Mouse (Mus musculus): ENCODE results near the gene Crcp.

Crcp gene

DNA sequence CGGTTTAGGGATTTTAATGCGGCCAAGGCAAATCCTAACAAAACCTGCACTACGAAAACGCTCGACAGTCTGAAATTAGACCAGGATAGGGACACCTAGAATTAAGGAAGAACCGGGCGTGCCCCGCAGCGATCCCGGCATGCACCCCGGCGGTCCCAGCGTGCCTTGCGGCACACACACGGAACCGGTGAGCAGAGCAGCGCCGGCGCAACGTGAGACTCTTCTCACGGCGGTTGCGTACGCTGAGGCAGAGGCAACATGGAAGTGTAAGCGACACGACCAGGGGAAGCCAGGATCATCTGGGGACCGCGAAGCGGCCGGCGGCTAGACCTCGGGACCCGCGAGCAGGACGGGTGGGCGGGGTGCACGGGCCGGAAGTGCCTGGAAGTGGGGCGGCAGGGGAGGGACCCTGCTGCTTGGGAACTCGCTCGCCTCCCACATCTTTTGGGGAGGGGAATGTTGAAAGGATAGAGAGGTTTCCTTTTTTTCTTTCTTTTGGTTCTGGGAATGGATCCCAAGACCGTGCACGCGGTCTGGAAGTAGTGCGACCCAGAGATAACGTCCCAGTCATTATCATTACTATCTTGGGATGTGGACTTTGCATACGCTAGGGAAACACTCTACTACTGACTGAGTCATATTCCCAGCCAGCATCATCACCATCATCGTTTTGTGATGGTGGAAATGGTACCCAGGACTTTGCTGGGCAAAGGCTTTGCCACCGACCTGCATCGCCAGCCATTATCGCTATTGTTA is at the start of gene Crcp, which contains the start of gene Asl:
Crcp (plus strand) TSS at position 149 of the 756 bp plus-strand sequence.
Asl (minus strand) TSS at position 106 of the 756 bp plus-strand sequence.
- in situ Hi-C loops (cut with MboI, MseI) = no loop called here

DNA sequence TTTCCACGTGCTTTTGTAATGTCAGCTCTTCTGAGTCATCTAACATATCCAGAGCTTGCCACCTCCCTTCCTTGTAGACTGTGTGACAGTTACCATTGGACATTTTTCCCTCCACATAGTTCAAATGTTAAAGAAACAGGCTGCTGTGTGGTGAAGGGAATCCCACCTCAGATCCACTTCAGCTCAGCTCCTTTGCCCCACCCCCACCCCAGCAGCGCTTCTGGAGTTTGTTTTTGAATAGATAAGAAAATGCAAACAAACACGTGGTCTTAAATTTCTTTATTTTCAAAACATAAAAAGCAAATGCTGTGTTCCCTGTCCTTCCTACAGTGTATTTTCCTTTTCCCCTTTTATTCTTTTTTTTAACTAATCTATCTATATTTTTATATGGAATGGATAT is 48.9 kb upstream of the Crcp start:
- in situ Hi-C loops (cut with MboI, MseI) = no loop called here

DNA sequence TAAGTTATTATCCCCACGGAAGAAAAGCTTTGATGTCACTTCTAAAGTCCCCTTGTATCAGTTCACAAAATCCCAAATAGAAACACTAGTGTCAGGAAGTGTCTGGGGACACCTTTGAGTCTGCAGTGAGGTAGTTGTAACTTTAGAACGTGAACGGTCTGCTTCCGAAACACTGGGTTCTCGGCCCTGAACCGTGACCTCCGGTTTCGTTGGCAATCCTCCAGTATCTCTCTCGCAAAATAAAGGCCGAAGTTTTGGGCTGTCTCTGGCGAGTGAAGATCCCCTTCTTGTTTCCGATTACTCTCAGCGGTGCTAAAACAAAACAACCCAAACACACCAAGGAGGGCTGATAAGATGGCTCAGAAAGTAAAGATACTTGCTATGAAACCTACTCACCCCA is 39.7 kb upstream of the Crcp start:
- in situ Hi-C loops (cut with MboI, MseI) = no loop called here

DNA sequence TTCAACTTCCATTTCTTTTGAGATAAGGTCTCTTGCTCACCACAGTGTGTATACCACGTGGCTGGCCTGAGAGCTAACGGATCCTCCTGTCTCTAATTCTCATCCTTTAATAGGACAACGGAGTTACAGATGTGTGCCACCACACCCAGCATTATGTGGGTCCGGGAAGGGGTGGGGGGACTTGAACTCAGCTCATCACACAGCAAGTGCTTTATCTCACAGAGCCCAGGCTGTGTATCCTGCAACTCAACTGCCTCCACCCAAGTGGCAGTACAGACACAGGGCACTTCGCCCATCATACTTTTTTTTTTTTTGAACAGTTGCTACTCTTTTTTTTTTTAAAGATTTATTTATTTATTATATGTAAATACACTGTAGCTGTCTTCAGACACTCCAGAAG is 37.2 kb upstream of the Crcp start:
- in situ Hi-C loops (cut with MboI, MseI) = no loop called here

DNA sequence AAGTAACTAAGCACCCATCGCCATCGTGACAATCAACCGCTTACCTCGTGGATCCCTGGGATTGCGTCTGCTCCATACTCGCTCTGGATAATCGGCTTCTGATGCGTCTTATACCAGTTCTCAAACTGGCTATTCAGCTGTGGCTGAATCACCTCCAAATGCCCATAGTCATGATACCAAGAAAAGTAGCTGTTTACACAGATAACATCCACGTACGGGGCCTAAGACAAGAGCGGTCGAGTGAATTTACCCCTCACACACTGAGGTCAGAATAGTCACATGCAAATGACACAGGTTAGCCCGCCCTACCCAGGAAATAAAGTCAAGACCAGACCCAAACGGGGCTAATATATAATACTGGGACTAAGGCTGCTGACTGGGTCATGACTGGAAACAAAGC is 35.7 kb upstream of the Crcp start:
- in situ Hi-C loops (cut with MboI, MseI) = no loop called here

DNA sequence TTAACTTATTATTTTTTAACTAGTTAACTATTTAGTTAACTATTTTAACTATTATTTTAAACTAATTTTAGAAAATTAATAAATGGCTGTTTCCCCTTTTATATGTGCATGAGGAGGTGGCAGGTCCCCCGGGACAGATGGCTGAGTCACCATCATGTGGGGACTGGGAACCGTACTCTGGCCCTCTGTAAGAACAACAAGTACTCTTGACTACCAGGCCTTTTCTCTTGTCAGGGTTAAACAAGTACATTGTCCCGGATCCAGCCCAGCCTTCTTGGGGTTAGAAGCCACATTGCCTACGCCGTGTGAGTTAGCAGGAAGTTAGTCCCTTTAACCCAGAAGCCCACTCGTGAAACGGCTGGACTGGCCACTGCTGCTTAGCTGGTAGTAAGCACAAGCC is 34.1 kb upstream of the Crcp start:
- in situ Hi-C loops (cut with MboI, MseI) = no loop called here

DNA sequence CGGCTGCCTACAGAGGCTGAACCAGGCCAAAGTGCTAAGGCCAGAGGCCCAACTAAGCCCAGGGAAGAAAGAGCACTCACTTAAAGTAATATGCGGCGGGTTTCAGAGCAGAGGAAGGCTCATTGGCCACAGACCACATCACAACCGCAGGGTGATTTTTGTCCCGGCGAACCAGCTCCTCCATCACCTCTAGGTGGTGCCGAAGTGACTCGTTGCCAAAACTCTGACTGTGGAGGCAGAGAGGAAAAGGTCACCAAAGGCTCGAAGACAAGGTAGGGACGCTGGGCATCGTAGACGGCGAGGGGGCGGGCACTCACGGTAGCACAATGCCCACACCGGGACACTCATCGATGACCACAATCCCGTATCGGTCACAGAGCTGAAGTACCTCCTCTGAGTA is 31.4 kb upstream of the Crcp start:
- in situ Hi-C loops (cut with MboI, MseI) = no loop called here

DNA sequence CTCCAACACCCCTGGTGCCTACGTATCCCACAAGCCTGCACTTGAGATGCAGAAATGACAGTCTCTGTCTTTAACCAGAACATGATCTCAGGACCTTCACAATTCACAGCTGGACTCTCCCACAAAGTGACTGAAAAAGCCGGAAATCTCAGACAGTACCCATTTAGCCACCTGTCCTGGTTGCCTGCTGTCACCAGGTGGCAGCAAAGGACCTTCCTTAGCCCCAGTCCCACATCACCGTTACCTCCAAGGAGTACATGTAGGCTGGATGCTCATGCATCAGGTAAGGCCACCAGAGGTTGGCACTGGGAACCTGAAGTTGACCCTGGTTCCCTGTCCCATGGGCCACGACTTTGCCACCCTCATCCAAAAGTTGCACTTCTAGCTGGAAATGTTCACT is 30.0 kb upstream of the Crcp start:
- in situ Hi-C loops (cut with MboI, MseI) = no loop called here

DNA sequence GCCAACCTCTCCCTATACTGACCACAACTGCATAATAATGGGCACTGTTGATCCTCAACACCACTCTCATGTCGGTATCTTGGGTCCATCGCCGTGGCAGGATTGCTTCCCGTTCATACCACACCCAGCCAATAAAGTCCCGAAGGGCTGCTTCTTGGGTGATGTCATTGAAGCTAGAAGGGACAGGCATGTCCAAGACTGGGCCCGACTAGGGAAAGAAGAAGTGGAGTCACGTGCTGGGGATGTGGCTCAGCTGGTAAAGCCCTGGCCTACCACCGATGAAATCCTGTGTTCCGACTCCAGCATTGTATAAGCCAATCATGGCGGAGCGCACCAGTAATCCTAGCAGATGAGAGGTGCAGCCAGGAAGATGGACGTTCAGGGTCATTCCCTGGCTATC is 28.4 kb upstream of the Crcp start:
- in situ Hi-C loops (cut with MboI, MseI) = no loop called here

DNA sequence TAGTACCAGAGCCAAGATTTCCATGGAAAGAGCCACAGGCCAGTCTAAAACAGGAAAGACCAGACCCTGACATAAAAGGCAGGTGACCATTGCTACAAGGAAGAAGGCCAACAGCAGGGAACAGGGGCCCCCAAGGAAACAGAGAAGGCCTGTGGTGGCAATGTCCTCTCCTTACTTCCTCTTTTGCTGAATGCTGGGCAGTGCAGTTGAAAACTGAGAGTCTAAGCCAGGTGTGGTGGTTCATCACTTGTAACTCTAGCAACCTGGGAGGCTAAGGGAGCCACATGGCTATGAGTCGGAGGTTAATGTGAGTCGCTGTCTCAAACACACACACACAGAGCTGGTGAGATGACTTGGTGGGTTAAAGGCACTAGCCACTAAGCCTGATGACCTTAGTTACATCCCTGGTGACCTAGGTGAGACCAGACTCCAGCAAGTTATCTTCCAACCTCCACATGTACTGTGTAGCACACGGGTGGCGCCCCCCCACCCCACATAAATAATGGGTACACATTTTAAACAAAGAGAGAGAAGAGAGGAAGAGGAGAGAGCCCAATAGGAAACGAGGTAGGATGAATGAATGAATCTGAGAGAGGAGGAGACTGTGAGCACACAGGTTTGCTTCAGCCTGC is 27.6 kb upstream of the Crcp start:
- in situ Hi-C loops (cut with MboI, MseI) = no loop called here

DNA sequence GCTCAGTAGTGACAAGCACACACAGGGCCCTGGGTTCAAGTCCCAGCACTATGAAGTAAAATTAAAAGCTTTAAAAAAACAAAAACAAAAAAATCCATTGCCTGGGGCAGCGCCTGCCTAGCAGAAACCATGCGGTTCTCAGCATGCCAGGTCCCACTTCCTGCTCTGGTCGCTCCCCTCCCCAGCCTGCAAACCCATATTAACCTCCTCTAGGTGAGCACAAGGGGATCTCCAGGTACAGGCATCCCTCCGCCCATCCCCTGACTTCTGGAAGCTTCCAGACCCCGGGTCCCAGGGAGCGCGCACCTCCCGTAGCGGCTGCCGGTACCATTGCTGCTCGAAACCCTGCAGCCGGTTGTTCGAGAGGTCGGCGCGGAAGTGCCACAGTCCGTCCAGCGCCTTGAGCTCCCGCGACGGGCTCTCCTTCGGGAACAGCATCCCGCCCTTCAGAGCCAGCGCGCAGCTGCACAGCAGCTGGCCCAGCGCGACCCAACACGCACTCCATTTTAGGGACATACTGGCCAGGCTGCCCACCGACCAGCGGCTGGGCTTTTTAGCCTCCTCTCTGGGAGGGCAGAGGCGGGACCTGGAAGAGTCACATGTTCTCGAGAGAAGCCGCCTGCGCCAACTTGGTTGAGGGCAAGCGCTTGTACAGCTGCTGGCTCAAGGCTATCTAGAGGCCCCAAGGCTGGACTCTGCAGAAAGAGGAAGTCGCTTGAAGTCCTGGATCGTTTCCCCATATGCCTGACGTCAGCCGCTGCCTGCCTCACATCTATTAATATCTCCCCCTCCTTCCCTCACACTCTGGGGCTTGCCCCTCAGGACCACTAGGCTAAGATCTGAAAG is 26.6 kb upstream of the Crcp start, which contains the start of gene Gusb:
Gusb (minus strand) TSS at position 749 of the 846 bp plus-strand sequence.
- in situ Hi-C loops (cut with MboI, MseI) = no loop called here

DNA sequence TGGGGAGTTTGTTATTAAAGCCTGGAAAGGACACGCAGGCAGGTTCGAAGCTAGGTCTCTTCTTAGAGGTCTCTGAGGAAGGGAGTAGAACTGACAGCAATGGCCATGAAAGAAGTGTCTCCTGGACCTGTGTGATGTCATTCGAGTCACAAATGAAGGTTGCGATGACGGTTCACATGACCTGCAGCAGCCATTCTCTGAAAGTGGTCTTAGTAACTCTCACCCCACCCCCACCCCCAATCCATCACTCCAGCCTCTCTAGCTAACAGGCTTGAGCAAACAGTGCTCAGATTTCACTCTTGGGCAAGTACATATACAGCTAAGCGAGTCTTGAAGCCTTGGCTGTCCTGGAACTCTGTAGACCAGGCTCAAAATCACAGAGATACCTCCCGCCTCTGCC is 25.9 kb upstream of the Crcp start:
- in situ Hi-C loops (cut with MboI, MseI) = no loop called here

DNA sequence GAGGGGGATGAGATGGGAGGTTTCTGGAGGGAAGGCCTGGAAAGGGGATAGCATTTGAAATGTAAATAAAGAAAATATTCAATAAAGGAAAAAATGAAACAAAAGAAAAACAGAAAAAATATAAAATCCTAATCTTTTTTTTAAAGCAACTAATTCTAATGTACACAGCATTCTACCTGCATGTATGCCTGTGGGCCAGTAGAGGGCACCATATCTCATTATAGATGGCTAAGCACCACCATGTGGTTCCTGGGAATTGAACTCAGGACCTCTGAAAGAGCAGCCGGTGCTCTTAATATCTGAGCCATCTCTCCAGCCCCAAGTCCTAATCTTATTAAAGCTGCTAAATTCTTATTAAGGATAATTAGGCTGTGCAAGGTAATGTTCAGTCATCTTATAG is 21.7 kb upstream of the Crcp start:
- in situ Hi-C loops (cut with MboI, MseI) = no loop called here

DNA sequence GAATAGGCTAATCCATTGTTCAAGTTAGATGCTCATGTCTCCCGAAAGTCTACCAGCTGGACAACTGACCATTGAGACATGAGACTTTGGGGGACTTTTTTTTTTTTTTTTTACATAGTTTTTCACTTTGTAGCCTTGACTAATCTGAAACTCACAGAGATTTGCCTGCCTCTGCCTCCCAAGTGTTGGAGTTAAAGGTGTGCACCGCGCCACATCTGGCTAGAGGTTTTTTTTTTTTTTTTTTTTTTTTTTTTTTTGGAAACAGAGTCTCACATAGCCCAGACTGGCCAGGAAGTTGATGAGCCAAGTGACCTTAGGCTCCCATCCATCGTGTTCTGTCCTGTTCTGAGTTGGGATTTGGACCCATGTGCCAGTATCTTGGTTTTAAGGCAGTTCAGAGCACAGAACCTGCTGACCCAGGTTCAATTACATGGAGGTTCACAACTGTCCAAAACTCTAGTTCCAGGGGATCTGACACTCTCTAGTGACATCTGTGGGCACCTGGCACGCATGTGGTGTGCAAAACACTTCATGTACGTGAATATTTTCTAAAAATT is 21.0 kb upstream of the Crcp start:
- in situ Hi-C loops (cut with MboI, MseI) = no loop called here

DNA sequence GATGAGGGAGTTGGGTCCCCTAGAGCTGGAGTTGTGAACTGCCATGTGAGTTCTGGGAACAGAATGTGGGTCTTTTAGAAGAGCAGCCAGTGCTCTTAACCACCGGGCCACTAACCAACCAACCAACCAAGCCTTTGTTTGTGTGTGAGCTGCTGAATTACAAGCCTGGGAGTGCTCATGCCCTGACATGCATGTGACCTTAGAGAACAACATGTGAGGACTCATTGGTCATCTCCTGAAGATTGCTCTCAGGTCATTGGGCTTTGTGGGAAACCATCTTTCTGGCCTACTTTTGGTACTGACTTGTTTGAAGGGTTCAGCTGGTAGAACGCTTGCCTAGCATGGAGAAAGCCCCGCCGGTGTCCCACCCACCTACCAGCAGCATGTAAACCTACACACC is 19.3 kb upstream of the Crcp start:
- in situ Hi-C loops (cut with MboI, MseI) = no loop called here

DNA sequence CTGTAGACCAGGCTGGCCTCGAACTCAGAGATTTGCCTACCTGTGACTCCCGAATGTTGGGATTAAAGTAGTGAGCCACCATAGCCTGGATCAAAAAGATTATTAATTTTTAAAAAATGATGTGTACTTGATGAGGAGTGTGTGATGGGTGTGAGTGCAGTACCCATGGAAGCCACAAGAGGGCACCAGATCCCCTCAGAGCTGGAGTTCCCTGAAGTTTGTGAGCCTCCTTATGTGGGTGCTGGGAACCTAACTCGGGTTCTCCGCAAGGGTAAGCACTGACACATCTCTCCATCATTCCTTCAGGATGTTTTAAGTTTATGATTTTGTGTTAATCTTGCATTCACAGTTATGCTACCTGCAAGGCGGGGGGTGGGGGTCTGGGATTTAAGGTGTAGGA is 18.1 kb upstream of the Crcp start:
- in situ Hi-C loops (cut with MboI, MseI) = no loop called here

DNA sequence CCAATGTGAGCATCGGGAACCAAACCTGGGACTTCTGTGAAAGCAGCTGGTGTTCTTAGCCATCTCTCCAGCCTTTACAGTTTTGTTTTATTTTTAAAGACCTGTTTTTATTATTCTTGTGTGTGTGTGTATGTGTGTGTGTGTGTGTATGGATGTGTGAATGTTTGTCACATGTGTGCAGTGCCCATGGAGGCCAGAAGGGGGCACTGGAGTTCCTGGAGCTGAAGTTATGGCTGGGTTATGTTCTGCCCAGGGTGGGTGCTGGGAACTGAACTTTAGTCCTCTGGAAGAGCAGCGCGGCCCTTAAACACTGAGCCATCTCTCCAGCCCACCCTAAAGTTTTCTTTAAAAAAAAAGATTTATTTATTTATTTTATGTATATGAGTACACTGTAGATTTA is 14.0 kb upstream of the Crcp start:
- in situ Hi-C loops (cut with MboI, MseI) = no loop called here

DNA sequence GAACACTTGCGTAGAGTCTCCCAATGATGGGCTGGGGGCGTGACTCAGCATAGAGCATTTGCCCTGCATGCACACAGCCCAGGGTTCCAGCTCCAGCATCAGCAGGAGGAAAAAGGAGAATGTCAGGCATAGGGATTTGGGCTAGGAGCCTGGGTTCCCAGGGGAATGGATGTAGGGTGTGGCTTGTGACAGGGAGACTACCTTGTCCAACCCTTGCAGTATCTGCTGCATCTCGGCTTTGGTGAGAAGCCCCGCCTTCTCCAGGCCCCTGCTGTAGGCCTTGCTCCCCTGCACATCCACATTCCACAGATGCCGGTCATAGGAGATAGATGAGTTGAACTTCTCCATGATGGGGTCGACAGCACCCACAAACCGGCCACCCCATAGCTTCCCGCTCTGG is 9.6 kb upstream of the Crcp start:
- in situ Hi-C loops (cut with MboI, MseI) = no loop called here

DNA sequence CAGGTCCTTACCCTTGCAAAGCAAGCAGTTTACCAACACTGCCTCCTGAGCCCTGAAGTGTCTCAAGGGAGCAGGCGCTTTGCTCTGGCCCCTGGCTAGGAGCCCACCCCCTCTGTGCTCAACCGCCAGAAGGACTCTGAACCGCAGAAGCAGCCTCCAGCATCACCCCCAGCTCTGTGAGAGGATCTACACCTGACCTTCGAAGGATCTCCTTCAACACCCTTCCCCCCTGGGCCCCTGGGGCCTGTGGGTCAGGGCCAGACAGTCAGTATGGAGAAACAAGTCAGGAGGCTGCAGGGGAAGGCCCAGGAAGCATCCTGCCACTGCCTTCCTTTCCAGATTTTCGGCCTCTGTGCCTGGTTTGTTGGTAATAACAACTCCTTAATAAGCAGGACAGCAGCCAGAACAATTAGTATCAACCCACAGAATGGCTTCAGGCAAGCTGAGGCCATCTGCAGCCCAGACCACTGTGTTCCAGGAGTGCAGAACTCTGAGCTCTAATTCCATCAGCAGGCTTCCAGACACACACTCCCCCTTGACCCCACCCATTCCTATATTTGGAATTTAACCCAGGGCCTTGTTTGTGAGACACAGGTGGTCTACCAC is 7.6 kb upstream of the Crcp start:
- in situ Hi-C loops (cut with MboI, MseI) = no loop called here

DNA sequence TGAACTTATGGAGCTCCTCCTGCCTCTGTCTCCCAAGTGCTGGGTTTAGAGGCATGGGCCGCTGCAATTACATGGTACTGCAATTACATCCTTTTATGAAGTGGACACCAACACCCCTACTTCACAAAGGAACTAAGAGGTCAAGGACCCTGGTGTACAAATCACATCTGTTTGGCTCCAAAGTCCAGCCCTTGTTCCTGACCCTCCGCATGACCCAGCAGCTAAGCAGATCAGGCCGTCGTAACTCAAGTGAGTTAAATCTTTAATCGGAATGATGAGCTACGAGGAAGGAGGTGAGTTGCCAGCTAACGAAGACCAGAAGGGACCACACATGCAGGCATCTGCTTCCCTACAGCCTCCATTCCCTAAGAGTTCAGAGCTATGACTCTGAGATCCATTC is 6.7 kb upstream of the Crcp start:
- in situ Hi-C loops (cut with MboI, MseI) = no loop called here

DNA sequence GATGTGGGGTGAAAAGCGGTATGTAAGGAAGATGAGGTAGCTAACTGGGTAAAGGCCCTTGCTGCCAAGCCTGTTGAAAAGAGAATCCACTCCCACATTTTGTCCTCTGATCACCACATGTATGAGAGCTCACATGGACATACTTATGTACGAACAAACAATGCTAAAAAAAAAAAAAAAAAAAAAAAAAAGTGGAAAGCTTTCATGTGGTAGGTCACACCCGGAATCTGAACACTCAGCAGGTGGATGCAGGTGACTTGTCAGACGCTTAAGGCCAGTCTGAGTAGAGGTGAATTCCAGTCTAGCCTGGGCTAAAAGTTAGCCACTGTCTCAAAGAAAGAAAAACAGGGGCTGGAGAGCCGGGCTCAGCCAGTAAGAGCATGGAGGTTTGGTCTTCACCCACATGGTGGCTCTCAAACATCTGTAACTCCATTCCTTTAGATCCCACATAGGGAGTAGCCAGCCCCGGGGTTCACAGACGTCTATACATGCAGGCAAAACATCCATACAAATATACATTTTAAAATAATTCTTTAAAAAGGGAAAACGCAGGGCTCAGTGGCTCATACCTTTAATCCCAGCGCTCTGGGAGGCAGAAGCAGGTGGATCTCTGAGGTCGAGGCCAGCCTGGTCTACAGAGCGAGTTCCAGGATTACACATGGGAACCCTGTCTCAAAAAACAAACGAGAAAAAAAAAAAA is 5.9 kb upstream of the Crcp start:
- in situ Hi-C loops (cut with MboI, MseI) = no loop called here

Data from regulatory T cell (primary cell).